Mouse (Mus musculus): ENCODE data around the gene Gfra1.

DNA sequence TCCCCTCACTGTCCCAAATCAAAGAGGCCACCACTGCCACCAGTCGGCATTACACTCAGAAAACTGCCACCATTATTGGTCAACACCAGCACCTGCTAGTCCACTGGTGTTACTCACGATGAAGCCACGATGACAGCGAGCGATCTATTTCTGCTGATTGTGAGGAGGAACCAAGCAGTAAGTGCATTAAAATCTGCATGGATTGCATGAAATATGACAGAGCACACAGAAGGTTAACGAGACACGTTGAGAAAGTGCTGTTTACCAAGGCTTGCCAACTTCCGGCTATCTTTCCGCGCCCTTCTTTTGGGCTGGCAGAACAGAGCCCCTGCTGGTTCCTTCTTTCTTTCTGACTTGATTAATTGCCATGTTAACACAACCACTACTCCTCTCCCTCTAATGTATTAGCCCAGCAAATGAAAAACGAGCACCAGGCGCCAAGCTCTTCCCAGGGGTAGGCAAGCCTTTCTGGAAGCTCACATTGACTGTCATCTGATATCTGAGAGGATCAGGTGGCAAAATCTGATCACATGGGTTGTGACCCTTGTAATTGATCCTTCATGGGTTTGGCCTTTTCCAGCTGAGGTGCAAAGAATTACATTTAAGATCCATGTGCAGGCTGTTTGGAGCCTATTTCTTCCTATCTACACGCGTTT, 146.0 kb downstream of the Gfra1 start:
- TF ChIP-seq CTCF (IDR thresholded peaks at IDR 0.05; ENCODE audit: borderline replicate concordance, extremely low read depth, insufficient read depth, insufficient read length) (no peak), POLR2A (IDR thresholded peaks at IDR 0.05; ENCODE audit: borderline replicate concordance, extremely low read depth, insufficient read depth, insufficient read length, poor library complexity, severe bottlenecking) (no peak)

All from brain, embryonic 14.5 days (tissue).